Mouse (Mus musculus) left cerebral cortex, adult 9 months (tissue): ENCODE data around the gene Drd5.

Source experiments
- DNase-seq, 2 experiments: peaks; one replicate each; pipeline ENCODE4 v3.0.0; 2022; ENCODE audit warnings: low spot score in 2 of 2

The Drd5 gene

DNA sequence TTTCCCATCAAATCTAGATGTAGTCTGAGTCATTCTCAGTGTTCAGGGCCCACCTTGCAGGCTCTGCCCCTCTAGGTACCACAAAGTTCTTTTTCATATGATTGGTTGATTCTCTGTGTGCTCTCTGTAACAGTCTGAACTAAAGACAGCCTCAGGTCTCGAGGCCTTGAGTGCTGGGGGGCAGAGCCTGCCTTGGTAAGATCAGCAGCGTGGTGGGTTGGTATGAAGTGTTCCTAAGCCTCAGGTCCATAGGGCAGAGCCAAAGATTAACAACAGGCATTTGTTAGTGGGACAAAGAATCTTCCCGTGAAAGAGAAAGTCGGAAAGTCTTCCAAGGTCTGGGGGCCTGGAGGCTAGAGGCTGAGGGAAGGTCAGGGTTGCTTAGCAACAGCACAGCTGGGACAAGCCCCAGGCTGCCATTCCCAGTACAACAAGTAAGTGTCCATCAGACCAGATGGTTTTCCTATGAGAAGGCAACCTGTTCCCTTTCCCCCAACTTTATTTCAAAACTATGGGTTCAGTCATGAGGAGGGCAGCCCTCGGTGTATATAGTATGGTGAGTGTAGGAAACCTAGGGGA lies 31.3 kb downstream of the Drd5 start:
- DNase-seq = no peak

DNA sequence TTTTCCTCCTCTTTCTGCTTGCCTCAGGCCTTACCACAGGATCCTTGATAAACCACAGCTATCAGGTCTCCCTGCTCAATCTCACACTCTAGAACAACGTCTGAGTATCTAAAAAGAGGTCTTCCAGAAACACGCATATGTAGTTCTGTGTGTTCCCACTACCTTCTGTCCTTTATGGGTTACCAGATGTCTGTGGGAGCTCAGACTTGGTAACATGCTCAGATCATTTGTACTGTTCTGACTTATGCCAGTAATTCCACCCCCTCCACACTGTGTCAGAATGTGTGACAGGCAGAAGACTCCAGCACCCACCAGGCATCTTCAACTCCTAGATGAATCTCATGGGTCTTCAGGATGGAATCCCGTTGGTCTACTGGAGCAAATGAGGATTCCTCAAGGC lies 37.8 kb downstream of the Drd5 start:
- peak in 1 of 2 experiments; percentile 26 for DNase-seq

DNA sequence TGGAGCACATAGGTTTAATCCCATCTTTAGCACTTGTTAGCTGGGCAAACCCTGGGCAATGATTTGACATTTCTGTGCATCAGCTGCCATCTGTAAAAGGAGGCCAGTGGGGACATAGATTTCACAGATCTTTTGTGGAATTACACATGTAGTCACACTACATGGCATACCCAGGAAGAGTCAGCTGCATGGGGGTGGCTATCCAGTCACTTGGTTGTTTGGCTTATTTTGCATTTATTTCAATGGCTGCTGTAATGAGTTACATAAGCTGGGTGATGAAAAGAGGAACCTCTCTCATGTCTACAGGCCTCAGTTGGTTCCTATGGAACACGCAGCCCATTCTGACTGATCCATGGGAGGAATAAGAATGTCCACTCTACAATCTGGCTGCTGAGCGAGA lies 40.5 kb downstream of the Drd5 start:
- DNase-seq = no peak

DNA sequence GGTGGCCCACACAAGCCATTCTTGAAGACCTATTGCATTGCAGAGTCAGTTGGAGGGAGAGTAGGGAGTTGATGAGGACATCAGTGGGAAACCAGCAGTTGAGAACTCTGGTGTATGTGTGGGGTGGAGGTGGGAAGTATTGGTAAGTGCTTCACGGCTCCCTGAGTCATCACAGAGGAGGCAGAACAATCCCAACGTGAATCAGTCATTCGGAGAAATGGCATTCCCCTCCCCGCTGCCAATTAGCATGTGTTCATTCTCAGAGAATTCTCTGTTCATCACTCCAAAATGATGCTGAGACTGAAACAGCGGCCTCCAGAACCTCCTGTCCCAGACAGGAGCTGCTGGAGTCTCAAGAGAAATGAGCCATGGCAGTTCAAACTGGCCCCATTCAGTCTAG lies 45.2 kb downstream of the Drd5 start:
- DNase-seq = peak; percentile 36 to 59

DNA sequence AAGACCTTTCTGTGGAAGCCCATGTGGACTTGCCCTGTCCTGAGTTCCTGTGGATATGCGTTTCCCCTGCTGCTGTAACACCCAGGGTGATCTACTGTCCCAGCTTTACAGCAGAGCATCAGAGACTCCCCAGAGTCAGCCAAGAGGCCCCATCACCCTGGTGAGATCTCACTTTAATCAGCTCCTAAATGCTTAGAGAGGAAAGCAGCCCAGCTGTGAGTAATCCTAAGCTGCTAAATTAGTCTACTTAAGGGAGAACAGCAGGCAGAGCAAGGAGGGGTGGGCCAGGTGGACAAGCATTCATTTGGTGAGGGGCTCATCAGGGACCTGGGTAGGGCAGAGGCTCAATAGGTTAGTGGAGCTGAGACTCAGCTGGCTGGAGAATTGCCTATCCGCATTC lies 46.4 kb downstream of the Drd5 start:
- DNase-seq = no peak

DNA sequence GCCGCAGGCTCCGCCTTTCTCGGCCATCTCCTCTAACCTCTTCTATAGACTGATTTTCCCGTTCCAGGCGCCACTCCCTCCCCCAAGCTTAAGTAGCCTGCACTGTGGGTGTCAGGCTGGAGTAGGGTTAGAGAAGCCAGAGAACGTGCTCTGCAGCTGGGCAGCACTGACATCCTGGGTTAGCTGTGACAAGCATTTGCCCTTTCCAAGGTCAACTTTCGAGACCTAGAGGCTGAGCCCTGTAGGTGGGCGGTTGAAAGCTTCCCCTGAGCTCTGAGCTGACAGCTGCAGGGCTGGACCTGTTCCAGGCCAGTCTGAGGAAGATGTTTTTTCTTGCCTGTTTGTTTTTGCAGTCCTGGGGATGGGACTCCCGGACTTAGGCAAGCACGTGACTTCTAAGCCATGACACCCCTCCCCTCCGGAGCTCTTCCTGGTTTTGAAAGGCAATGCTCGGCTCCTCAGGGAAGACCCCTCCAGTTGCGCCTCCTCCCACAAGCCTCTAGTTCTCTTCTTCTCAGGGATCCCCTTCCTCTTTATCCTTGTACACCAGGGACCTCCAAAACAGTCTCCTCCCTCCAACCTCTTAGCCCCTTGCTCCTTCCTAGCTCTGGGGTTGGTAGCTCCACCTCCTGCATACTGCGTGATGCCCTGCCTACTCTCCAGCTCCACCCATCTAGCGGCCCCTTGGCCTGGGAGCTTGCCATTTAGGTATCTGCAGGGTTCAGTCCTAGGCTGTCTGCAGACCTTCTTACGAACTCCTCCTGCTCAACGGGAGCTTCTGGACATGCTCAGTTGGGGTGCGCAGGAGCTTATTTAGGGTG lies 47.7 kb downstream of the Drd5 start:
- peak in 1 of 2 experiments; percentile 25 for DNase-seq

DNA sequence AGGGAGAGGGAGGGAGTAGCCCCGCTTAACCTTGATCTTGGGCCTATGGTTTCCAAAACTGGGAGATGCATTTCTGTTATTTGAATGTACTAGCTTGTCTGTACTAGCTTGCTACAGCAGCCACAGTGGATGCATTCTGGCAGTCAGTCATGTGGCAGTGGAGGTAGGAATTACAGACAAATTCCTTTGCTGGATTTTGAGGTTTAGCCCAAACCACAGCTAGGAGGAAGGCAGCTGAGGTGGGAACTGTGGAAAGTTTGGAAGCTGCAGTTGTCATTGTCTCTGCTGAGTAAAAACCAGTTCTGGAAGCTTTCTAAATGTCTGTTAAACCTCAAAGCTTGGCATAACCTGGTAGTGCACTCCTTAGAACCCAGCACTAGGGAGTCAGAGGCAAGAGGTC lies 52.1 kb downstream of the Drd5 start:
- no peak for DNase-seq
